Mouse (Mus musculus) T-cell, adult 66 days (primary cell): ENCODE data around the gene Zfp185. TPM values are rescaled to one million over a fixed set of nuclear protein-coding genes. Genes with fewer than 3 reads are reported as not detected.

ENCODE experiments used
- total RNA-seq, 2 experiments: library from RNA; stranded (reverse); gene quantifications; 3 replicates in 1 of 2; 4 replicates in 1 of 2; pipeline ENCODE4 v1.2.4; 2023

The Zfp185 gene
- under 1 TPM in 1 of 2 experiments, not detected in 1; 0.35 TPM for total RNA-seq

DNA sequence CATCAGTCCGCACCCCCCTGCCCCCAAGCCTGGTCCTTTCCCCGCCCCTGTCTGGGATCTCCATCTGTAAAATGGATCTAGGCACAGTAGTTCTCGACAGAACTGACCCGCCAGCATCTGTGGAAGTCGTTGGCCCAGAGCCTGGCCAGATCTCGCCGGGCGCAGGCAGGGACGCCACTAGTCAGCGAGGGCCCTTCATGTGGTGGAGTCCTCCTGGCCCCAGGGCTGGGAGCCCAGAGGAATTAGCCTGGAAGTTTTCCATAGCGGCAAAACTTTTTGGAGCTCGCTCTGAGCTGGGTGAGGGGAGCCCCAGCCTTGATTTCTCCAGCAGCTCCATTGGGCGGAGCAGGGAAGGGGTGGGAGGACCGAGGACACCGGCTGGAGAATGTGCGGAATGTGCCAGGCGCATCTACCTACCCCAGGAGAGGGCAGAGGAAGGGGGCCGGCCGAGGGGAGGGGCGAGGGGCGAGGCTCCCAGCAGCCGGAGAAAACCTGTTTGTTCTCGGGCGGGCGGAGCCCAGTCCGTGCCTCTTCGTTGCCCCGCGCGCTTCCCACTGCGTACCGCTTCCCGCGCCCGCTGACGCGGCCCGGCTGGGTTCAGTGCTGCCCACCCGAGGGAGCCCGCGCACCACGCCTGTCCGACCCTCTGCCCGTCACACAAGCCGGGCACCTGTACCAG lies at the start of gene Zfp185:
Gene Zfp185 (plus strand): TSS at position 499 of the 679 bp plus-strand sequence.

DNA sequence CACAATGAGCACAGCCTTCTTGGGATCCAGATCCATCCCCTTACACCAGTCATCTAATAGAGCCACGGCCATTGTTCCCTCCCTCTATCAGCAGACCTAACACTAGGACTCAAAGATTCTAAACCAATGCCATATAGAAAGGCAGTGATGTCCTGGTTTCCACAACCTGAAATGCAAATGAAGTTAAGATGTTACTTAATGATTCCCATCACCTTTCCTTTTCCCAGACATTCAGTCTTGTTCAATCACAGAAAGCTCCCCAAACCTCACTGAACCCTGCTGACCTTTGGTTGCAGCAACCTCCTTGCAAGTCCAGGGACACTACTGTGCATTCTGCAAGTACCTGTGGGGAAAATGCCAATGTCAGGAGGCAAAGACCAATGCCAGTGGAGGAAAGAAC lies 49.9 kb downstream of the Zfp185 start, which contains the start of gene Pnma5:
Gene Pnma5 (minus strand): TSS at position 101 of the 400 bp plus-strand sequence.

DNA sequence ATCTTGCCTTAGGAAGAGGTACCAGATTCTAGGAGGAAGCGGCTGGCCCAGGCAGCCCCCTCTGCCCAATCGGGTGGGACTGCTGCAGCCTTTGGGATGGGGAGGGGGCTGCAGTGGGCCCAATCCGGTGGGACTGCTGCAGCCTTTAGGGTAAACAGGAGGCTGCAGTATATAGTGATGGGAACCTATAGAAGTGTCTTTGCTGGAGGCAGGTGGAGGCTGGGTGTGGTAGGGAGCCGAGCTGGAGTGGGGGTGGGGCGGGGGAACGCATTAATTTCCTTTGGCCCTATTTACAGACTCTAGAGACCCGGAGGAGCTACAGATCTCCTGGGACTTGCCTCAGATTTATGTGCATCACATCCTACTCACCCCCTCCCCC lies 77.3 kb downstream of the Zfp185 start, which contains the start of gene Pnma3:
Gene Pnma3 (plus strand): TSS at position 373 of the 379 bp plus-strand sequence.

Other genes starting within 250 kb of the Zfp185 start
- not detected for gene Gabrq, start 162.2 kb upstream of the Zfp185 start, total RNA-seq
- gene Cetn2, start 68.9 kb upstream of the Zfp185 start, total RNA-seq = 10 to 100 TPM; 39.0 to 41.0 TPM
- gene Nsdhl, start 68.8 kb upstream of the Zfp185 start, total RNA-seq = 10 to 100 TPM; 13.8 to 15.8 TPM
- 1 to 10 TPM; 2.1 to 2.7 TPM for gene Pnma5, start 49.8 kb downstream of the Zfp185 start, total RNA-seq
- gene Pnma3, start 77.4 kb downstream of the Zfp185 start, total RNA-seq = not detected
- gene Xlr4a, start 95.1 kb downstream of the Zfp185 start, total RNA-seq = 10 to 100 TPM; 53.0 to 54.4 TPM
- gene Xlr3a, start 109.8 kb downstream of the Zfp185 start, total RNA-seq = 1 to 10 TPM in 1 of 2 experiments, not detected in 1; 1.1 TPM
- gene Gm14685, start 129.7 kb downstream of the Zfp185 start, total RNA-seq = not detected
- not detected for gene Xlr5b, start 161.5 kb downstream of the Zfp185 start, total RNA-seq
- gene DXBay18, start 162.1 kb downstream of the Zfp185 start, total RNA-seq = under 1 TPM in 1 of 2 experiments, not detected in 1; 0.74 TPM
- gene Spin2d, start 189.7 kb downstream of the Zfp185 start, total RNA-seq = not detected
- 10 to 100 TPM; 11.0 to 16.1 TPM for gene Xlr3b, start 204.9 kb downstream of the Zfp185 start, total RNA-seq
- gene Xlr4b, start 227.0 kb downstream of the Zfp185 start, total RNA-seq = 100 to 1,000 TPM; 100 to 102 TPM
- 10 to 100 TPM; 16.0 to 17.0 TPM for gene F8a, start 241.0 kb downstream of the Zfp185 start, total RNA-seq